Mouse (Mus musculus) regulatory T cell (primary cell): Measurements from ENCODE around the gene Agap3.

Source experiments
- in situ Hi-C: fragments of 300-600 bp; cut with MboI, MseI; formaldehyde crosslinking; loops from one replicate; pipeline ENCODE4 v1.15.1; 2025; ENCODE audit warnings: high pct_unique_total_duplicates

Gene Agap3

GRCm38 (mm10) chr5:24521366-24521765 is 69.4 kb downstream of the Agap3 start:
- in situ Hi-C loops: no loop called here

DNA sequence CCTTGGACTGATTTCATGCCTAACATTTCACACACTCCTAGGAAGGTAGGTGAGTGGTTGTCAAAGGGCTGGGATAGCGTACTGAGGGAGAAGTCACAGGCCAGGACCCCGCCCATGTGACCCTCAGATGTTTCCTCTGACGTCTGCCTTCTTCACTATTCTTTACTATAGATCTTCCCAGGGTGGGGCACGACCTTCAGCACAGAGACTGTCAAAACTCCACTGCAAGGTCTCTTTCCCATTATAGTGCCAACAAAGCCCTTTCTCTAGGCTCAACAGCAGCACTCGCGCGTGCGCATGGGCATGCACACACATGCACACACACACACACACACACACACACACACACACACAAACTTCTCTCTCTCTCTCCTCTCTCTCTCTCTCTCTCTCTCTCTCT is 71.8 kb downstream of the Agap3 start:
- in situ Hi-C loops: no loop called here

- in situ Hi-C loops: no loop called here
Observed at GRCm38 (mm10) chr5:24524522-24524921, 72.5 kb downstream of the Agap3 start.

DNA sequence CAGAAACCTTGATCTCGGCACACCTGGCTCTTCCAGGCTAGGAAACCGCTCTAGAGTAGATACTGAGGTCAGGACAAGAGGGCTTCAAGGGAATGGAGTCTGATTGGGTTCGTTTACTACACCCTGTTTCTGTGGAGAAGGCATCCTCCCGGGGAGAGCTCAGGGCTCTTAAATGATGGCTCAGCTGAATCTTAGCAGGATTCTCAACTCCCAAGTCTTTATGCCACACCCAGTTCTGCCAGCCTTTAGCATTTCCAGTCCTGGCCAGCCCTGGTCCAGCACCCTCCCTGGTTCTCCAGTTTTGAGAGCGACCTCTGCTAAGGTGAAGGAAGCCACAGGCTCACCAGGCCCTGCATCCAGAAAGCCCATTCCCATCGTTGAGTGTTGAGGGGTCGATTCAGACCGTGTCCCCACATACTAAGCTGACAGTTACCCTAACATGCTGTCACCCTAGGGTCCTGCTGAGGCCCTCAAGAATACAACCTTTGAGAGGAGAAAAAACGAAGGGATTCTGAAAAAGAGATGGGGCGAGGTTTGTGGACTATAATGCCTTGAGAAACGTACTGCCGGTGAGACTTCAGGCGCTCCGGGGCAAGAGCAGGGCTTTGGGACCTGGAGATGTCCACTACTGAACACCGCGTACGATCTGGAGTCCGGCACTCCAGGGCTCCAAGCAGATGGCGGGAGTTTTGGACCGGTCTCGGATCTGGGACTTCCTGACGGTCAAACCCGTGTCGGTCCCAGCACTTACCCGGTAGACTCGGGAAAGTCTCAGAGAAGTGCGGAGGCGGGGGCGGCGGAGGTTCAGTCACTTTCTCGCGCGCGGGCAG is 73.6 kb downstream of the Agap3 start:
- in situ Hi-C loops: no loop called here

DNA sequence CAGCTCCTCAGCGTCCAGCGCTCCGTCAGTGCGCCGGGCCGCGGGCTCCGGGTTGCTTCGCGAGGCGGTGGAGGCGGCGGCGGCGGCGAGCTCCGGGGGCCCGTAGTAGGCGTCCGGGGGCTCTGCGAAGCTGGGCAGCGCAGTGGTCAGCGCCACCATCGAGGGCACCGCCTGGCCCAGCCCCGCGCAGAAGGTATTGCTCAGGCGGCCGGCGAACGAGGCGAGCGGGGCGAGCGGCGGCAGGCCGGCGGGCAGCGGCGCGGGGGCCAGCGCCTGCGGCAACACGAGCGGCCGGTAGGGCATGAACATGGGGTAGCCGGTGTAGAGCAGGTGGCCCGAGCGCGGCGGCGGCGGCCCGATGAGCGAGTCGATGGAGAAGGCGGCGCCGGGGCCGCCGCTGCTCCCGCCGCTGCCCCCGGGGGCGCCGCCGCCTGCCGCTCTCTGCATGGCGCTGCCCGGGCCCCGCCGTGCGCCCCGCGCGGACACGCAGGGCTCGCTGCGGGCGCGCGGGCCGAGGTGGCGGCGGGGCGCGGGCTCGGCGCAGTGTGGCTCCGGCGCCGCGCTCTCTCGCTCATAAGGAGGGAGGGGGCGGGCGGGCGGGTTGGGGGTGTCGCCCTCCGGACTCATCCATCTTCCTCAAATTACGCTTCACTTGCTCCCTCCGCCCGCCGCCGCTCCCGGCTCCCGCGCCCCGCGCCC is 74.4 kb downstream of the Agap3 start:
- in situ Hi-C loops: no loop called here

DNA sequence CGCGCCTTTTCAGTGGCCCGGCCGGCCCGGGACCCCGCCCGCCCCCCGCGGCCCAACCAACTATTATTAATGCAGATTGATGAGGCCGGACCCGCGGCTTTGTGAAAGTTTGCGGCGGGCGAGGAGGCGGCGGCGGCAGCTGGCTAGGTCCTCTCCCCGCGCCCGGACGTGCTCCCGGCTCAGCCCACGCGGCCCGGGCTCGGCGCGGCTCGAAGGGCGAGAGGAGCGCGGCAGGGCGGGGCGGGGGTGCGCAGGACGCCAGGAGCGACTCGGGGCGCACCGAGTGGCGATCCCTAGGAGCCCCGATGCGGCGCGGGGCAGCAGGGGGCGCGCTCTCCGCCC is 74.9 kb downstream of the Agap3 start, which contains the start of gene Gbx1:
TSS of gene Gbx1 (minus strand) at position 314 of the 342 bp plus-strand sequence.
- in situ Hi-C loops: no loop called here

DNA sequence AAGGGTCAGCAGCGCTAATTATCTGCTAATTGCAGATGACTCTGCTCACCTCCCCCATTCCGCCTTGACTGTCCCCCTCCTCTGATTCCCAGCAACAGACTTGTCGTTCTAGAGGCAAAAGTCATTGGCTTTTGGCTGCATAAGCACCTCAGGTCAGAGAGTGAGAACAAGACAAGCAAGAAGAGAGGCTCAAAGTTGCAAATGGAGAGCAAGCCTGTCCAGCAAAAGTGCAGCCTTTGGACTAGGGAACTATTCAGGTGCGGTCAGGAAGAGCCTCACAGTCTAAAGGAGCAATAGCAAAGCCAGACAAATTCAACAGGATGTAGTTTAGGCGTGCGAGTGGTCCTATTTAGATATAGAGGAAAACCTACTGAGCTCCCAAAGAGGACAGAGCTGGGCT is 75.8 kb downstream of the Agap3 start:
- in situ Hi-C loops: no loop called here

GRCm38 (mm10) chr5:24530042-24530689 is 78.2 kb downstream of the Agap3 start:
- in situ Hi-C loops: no loop called here

DNA sequence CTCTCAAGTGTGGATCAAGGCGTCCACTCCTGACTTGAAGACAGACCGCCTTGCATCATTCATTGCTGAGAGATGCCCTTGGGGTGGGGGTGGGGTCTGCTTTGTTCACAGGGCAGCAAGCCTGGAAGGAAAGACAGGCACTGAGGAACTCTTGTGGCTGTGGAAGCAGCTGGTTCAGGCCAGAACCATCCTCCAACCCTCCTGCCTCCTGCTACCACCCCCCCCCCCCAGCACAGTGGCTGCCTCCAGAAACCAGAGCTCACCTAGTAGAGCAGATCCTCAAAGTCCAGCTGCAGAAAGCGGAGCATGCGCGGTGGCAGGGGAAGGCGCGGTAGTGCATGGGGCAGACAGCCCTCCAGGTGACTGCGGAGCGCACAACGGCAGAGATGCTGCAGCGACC is 81.4 kb downstream of the Agap3 start:
- in situ Hi-C loops: no loop called here

GRCm38 (mm10) chr5:24534292-24534691 is 82.3 kb downstream of the Agap3 start:
- in situ Hi-C loops: no loop called here

GRCm38 (mm10) chr5:24535731-24536130 is 83.8 kb downstream of the Agap3 start:
- in situ Hi-C loops: no loop called here

- in situ Hi-C loops: no loop called here
Observed at GRCm38 (mm10) chr5:24536511-24536910, 84.5 kb downstream of the Agap3 start.

DNA sequence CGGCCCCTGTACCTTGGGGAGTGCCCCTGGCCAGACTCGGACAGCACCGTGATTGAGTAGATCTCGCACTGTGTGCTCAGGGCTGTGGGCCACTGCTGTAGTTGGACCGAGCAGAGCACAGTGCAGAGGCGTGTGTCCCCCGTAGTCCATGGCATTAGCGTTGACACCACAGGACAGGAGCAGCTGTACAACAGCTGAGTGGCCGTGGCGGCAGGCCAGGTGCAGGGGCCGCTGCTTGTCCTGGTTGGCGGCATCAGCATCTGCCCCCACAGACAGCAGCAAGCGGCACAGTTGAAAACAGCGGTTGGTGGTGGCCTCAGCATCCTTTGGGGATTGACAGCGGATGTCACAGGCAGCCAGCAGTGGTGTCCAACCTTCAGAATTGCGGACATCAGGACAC is 85.6 kb downstream of the Agap3 start:
- in situ Hi-C loops: no loop called here

- in situ Hi-C loops: no loop called here
Observed at GRCm38 (mm10) chr5:24539571-24540296, 87.8 kb downstream of the Agap3 start.

DNA sequence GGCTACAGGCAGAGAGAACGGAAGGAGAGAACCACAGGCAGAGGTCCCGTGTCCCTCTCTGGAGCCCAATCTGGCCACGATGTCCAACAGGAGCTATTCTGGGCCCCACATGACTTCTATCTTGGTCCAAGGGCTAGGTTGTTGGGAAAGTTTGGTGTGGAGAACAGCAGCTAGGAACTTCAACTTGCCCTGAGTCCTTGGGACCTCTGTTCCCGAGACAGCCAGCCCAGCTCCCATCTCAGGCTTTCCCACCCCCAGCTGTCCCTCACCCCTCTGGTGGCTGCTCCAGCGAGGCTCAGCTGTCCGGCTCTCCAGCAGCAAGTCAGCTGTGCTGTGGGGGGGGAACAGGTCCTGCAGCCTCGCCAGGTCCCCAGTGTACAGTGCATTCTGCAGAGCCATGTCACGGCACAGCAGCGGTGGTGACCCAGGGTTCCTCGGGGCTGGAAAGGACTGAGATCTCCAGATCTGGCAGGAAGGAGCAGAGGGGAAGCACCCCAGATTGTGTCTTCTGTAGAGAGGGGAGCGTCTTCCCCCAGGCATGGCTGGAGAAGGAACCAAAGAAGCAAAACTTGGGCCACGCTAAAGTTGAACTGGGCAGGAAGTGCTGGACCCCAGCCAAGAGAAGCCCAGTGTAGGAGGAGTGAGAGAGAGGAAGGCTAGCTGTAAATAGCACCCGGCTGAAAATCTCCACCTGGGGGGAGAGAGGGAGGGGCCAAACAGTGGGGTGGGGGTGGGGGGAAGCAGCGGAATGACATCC is 88.6 kb downstream of the Agap3 start, which contains the start of gene Asb10:
TSS of gene Asb10 (minus strand) at position 592 of the 757 bp plus-strand sequence.
- in situ Hi-C loops: no loop called here

- in situ Hi-C loops: no loop called here
Observed at GRCm38 (mm10) chr5:24541144-24541569, 89.2 kb downstream of the Agap3 start.

GRCm38 (mm10) chr5:24542643-24543042 is 90.7 kb downstream of the Agap3 start:
- in situ Hi-C loops: no loop called here

GRCm38 (mm10) chr5:24550598-24551316 is 98.8 kb downstream of the Agap3 start:
- in situ Hi-C loops: no loop called here

DNA sequence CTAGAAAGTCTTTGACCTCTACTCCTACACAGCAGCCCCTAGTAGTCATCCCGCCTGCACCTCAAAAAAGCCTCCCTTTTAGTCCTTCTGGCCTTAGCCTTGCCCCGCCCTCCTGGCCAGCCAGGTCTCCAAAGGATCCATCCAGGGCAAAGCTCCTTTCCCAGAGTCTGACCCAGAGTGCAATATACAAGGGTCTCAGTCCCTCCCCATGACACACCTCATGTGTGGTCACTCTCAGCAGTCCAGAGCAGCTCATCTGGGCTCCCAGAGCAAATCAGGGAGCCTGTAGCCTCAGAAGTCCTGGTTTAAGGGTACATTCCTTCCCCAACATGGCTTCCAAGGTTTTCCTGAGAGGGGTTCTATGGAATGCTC is 99.3 kb downstream of the Agap3 start:
- in situ Hi-C loops: no loop called here
